Mouse (Mus musculus) MEL (cell line): ENCODE results near the gene Il11. TPM values are rescaled to one million over a fixed set of nuclear protein-coding genes. Genes with fewer than 3 reads are reported as not detected.

ENCODE experiments used
- DNase-seq: peaks from one replicate; pipeline ENCODE4 v3.0.0; 2011; ENCODE audit warnings: low read depth, low spot score
- H3K27ac ChIP-seq: 2 replicates; pipeline ENCODE4 v1.5.1; 2012; ENCODE audit warnings: low read depth, mild to moderate bottlenecking, control low read depth, low read length, moderate library complexity; ENCODE audit not compliant: control insufficient read depth
- H3K27me3 ChIP-seq, 2 experiments: fragments of 150-350 bp in 1 of 2; sonication (generic) in 1 of 2; 2 replicates each; pipeline ENCODE4 v1.6.1; 2012; ENCODE audit warnings: low read length in 2 of 2, mild to moderate bottlenecking in 2 of 2, improper control_type of control experiment in 1 of 2, moderate library complexity in 1 of 2; ENCODE audit not compliant: insufficient read depth in 2 of 2, control insufficient read depth in 1 of 2
- H3K36me3 ChIP-seq, 2 experiments: 2 replicates each; pipeline ENCODE4 v1.6.1; 2012 to 2014; ENCODE audit warnings: low read length in 2 of 2, improper control_type of control experiment in 1 of 2, inconsistent platforms in 1 of 2, mild to moderate bottlenecking in 1 of 2; ENCODE audit not compliant: insufficient read depth in 2 of 2, control insufficient read depth in 1 of 2
- H3K4me1 ChIP-seq, 2 experiments: fragments of 150-350 bp in 1 of 2; sonication (generic) in 1 of 2; 2 replicates each; pipeline ENCODE4 v1.6.1; 2012; ENCODE audit warnings: low read length in 2 of 2, improper control_type of control experiment in 1 of 2, mild to moderate bottlenecking in 1 of 2; ENCODE audit not compliant: insufficient read depth in 2 of 2, control insufficient read depth in 1 of 2
- H3K4me3 ChIP-seq, 2 experiments: fragments of 150-350 bp in 1 of 2; sonication (generic) in 1 of 2; 2 replicates each; pipeline ENCODE4 v1.5.1; 2012; ENCODE audit warnings: low read depth in 2 of 2, low read length in 2 of 2, mild to moderate bottlenecking in 2 of 2, moderate library complexity in 2 of 2, control low read depth in 1 of 2, improper control_type of control experiment in 1 of 2; ENCODE audit not compliant: control insufficient read depth in 1 of 2, insufficient read depth in 1 of 2
- H3K79me2 ChIP-seq: 2 replicates; pipeline ENCODE4 v1.6.1; 2012; ENCODE audit warnings: mild to moderate bottlenecking, low read length, moderate library complexity; ENCODE audit not compliant: control insufficient read depth, poor library complexity, insufficient read depth
- H3K9ac ChIP-seq: 2 replicates; pipeline ENCODE4 v1.6.1; 2012; ENCODE audit warnings: low read depth, mild to moderate bottlenecking, control low read depth, low read length, moderate library complexity; ENCODE audit not compliant: control insufficient read depth, poor library complexity, severe bottlenecking
- H3K9me3 ChIP-seq: fragments of 150-350 bp; sonication (generic); replicated peaks from 2 replicates; pipeline ENCODE4 v1.6.1; 2012; ENCODE audit warnings: mild to moderate bottlenecking, low read length, improper control_type of control experiment, moderate library complexity; ENCODE audit not compliant: insufficient read depth
- CHD1 ChIP-seq: IDR thresholded peaks from 2 replicates; pipeline ENCODE4 v1.6.1; 2012; ENCODE audit warnings: low read depth, mild to moderate bottlenecking, inconsistent platforms, low read length, improper control_type of control experiment
- MAX ChIP-seq: IDR thresholded peaks from 2 replicates; pipeline ENCODE4 v1.6.1; 2011; ENCODE audit warnings: low read length, improper control_type of control experiment
- MAZ ChIP-seq: IDR thresholded peaks from 2 replicates; pipeline ENCODE4 v1.6.1; 2012; ENCODE audit warnings: low read depth, mild to moderate bottlenecking, inconsistent platforms, low read length, improper control_type of control experiment
- POLR2AphosphoS2 ChIP-seq: IDR thresholded peaks from 2 replicates; pipeline ENCODE4 v1.6.1; 2011; ENCODE audit warnings: low read length, improper control_type of control experiment
- SIN3A ChIP-seq: IDR thresholded peaks from 2 replicates; pipeline ENCODE4 v1.6.1; 2012; ENCODE audit warnings: low read length, improper control_type of control experiment, inconsistent platforms
- TAL1 ChIP-seq: IDR thresholded peaks from 2 replicates; pipeline ENCODE4 v1.6.1; 2012; ENCODE audit warnings: mild to moderate bottlenecking, inconsistent platforms, low read length, moderate library complexity, mixed read lengths
- TBP ChIP-seq: IDR thresholded peaks from 2 replicates; pipeline ENCODE4 v1.8.0; 2011; ENCODE audit warnings: low read depth, low read length, improper control_type of control experiment
- TCF12 ChIP-seq: IDR thresholded peaks from 2 replicates; pipeline ENCODE4 v1.6.1; 2014; ENCODE audit warnings: low read depth, mild to moderate bottlenecking, inconsistent platforms, low read length, improper control_type of control experiment, moderate library complexity
- UBTF ChIP-seq: IDR thresholded peaks from 2 replicates; pipeline ENCODE4 v1.6.1; 2012; ENCODE audit warnings: low read depth, mild to moderate bottlenecking, inconsistent platforms, low read length, improper control_type of control experiment, moderate library complexity, borderline replicate concordance; ENCODE audit not compliant: insufficient read depth
- USF1 ChIP-seq: IDR thresholded peaks from 2 replicates; pipeline ENCODE4 v1.6.1; 2014; ENCODE audit warnings: low read depth, mild to moderate bottlenecking, inconsistent platforms, low read length, improper control_type of control experiment, moderate library complexity
- ZC3H11A ChIP-seq: IDR thresholded peaks from 2 replicates; pipeline ENCODE4 v1.6.1; 2012; ENCODE audit warnings: low read depth, mild to moderate bottlenecking, inconsistent platforms, low read length, improper control_type of control experiment
- ZNF384 ChIP-seq: IDR thresholded peaks from 2 replicates; pipeline ENCODE4 v1.6.1; 2012; ENCODE audit warnings: low read depth, mild to moderate bottlenecking, inconsistent platforms, low read length, improper control_type of control experiment
- polyA plus RNA-seq, 2 experiments: library from polyadenylated mRNA; stranded (reverse) in 1 of 2; unstranded in 1 of 2; fragments of >175 nt in 1 of 2; fragments of >200 nt in 1 of 2; gene quantifications; 2 replicates each; pipeline versions ENCODE4 v1.2.1 to v1.2.4; 2012; ENCODE audit warnings: low replicate concordance in 2 of 2, low read depth in 1 of 2; ENCODE audit not compliant: insufficient read length in 2 of 2, insufficient read depth in 1 of 2, missing spikeins in 1 of 2
- total RNA-seq: library from RNA; depleted of rRNA; stranded (reverse); fragments of 300-350 nt; gene quantifications from 2 replicates; pipeline ENCODE4 v1.2.3, GENCODE M21; 2012

Gene Il11
- total and polyA plus RNA-seq, 3 experiments = 0.07 to 0.12 TPM; not detected in 1

GRCm38 (mm10) chr7:4776131-4776530 lies 6.5 kb downstream of the Il11 start:
- H3K9me3 ChIP-seq = no peaks in the 10 kb centered on the region
- DNase-seq = no peak
- H3K36me3 ChIP-seq = no peaks in the 10 kb centered on the region
- H3K79me2 ChIP-seq = no peaks in the 10 kb centered on the region
- H3K4me3 ChIP-seq = no peak overlapping the region
- no peak for TF ChIP-seq TBP
- TF ChIP-seq, all 39 proteins: peak for 0
- Histone ChIP-seq H3K9ac (no peak overlapping the region), H3K27ac (no peak overlapping the region), H3K4me1 (peaks cover 0 to 12% of the 10 kb centered on the region in 2 experiments; a peak in 1 of 4 replicates), H3K27me3 (peaks cover 5 to 14% of the 10 kb centered on the region in 2 experiments; a peak in 3 of 4 replicates)

GRCm38 (mm10) chr7:4771202-4771601 lies 11.5 kb downstream of the Il11 start, which contains the start of gene Fam71e2:
Fam71e2 (minus strand) TSS chr7:4771302.
- peaks cover 2 to 10% of the 10 kb centered on the region in 2 experiments; a peak in 3 of 4 replicates for H3K27me3 ChIP-seq
- DNase-seq = no peak

GRCm38 (mm10) chr7:4764946-4765710 lies 17.5 kb downstream of the Il11 start:
- no peak overlapping the region for H3K9ac ChIP-seq

More at GRCm38 (mm10) chr7:4771202-4771601, 11.5 kb downstream of the Il11 start, which contains the start of gene Fam71e2:
- no peak within 1 kb of the TSS for H3K27ac ChIP-seq
- H3K4me3 ChIP-seq = no peak within 1 kb of the TSS
- H3K9ac ChIP-seq = no peak within 1 kb of the TSS
- no peak for TF ChIP-seq TAL1
- no peak for TF ChIP-seq USF1
- no peak for TF ChIP-seq ZNF384
- no peak for TF ChIP-seq TCF12
- TF ChIP-seq UBTF = no peak
- TF ChIP-seq POLR2AphosphoS2 = no peak
- no peak for TF ChIP-seq CHD1
- TF ChIP-seq SIN3A = no peak
- no peak for TF ChIP-seq MAX
- TF ChIP-seq ZC3H11A = no peak
- H3K9me3 ChIP-seq = no peaks in the 10 kb centered on the region
- H3K79me2 ChIP-seq = no peaks in the 10 kb centered on the region
- no peaks in the 10 kb centered on the region for H3K4me1 ChIP-seq
- H3K36me3 ChIP-seq = no peaks in the 10 kb centered on the region

More at GRCm38 (mm10) chr7:4764946-4765710, 17.5 kb downstream of the Il11 start:
- H3K9me3 ChIP-seq = no peaks in the 10 kb centered on the region
- no peak for DNase-seq
- no peak for TF ChIP-seq MAZ
- TF ChIP-seq, all 39 proteins: peak for 0
- no peaks in the 10 kb centered on the region for H3K36me3 ChIP-seq
- peaks cover 3 to 6% of the 10 kb centered on the region in 2 experiments for H3K27me3 ChIP-seq
- H3K4me3 ChIP-seq = no peak overlapping the region
- H3K4me1 ChIP-seq = no peaks in the 10 kb centered on the region
- no peaks in the 10 kb centered on the region for H3K79me2 ChIP-seq
- H3K27ac ChIP-seq = no peak overlapping the region
